Mouse (Mus musculus): ENCODE measurements around the gene Ccdc103. TPM values are rescaled to one million over a fixed set of nuclear protein-coding genes. Genes with fewer than 3 reads are reported as not detected.

Gene Ccdc103
- total RNA-seq (2023) = not detected

GRCm38 (mm10) chr11:102880585-102881313, at the start of gene Ccdc103, which contains the start of gene Eftud2:
Gene Ccdc103, plus strand, starts transcription at chr11:102881204.
Gene Eftud2, minus strand, starts transcription at chr11:102880985.

GRCm38 (mm10) chr11:102835549-102835948, 45.5 kb upstream of the Ccdc103 start, which contains the start of gene Higd1b:
Gene Higd1b, plus strand, starts transcription at chr11:102835849.

GRCm38 (mm10) chr11:102884616-102885219, 3.7 kb downstream of the Ccdc103 start, which contains the start of gene Fam187a:
Gene Fam187a, plus strand, starts transcription at chr11:102885169.

GRCm38 (mm10) chr11:102900763-102901162, 19.8 kb downstream of the Ccdc103 start, which contains the start of gene Gfap:
Gene Gfap, minus strand, starts transcription at chr11:102900912.

GRCm38 (mm10) chr11:102924557-102925350, 43.8 kb downstream of the Ccdc103 start, which contains the start of gene Kif18b:
Gene Kif18b, minus strand, starts transcription at chr11:102925124.

Other genes with a start within 250 kb of the Ccdc103 start
- not detected for gene Meioc, start 217.5 kb upstream of the Ccdc103 start, total RNA-seq (2023)
- 1 to 10 TPM; 9.0 to 9.9 TPM for gene Ccdc43, start 183.4 kb upstream of the Ccdc103 start, total RNA-seq (2023)
- gene Adam11, start 119.8 kb upstream of the Ccdc103 start, total RNA-seq (2023) = under 1 TPM; 0.70 to 0.86 TPM
- not detected for gene Gjc1, start 61.5 kb upstream of the Ccdc103 start, total RNA-seq (2023)
- gene Higd1b, start 45.4 kb upstream of the Ccdc103 start, total RNA-seq (2023) = not detected
- 10 to 100 TPM; 64.6 to 70.3 TPM for gene Eftud2, start 219 bp upstream of the Ccdc103 start, total RNA-seq (2023)
- gene Fam187a, start 4.0 kb downstream of the Ccdc103 start, total RNA-seq (2023) = not detected
- gene Gfap, start 19.7 kb downstream of the Ccdc103 start, total RNA-seq (2023) = 1 to 10 TPM; 1.8 to 2.8 TPM
- gene Kif18b, start 43.9 kb downstream of the Ccdc103 start, total RNA-seq (2023) = 10 to 100 TPM; 31.3 to 41.0 TPM
- gene C1ql1, start 65.5 kb downstream of the Ccdc103 start, total RNA-seq (2023) = not detected
- 10 to 100 TPM; 61.4 to 63.8 TPM for gene Nmt1, start 147.0 kb downstream of the Ccdc103 start, total RNA-seq (2023)
- gene Dcakd, start 147.1 kb downstream of the Ccdc103 start, total RNA-seq (2023) = 10 to 100 TPM; 19.6 to 21.8 TPM
- under 1 TPM; 0.33 to 0.59 TPM for gene Plcd3, start 220.5 kb downstream of the Ccdc103 start, total RNA-seq (2023)
- 10 to 100 TPM; 16.9 to 19.3 TPM for gene Acbd4, start 220.5 kb downstream of the Ccdc103 start, total RNA-seq (2023)
- 10 to 100 TPM; 33.5 to 37.7 TPM for gene Hexim1, start 235.0 kb downstream of the Ccdc103 start, total RNA-seq (2023)

Measured in neutrophil, adult 83 days (primary cell).